Mouse (Mus musculus): ENCODE results near the gene Mpped2. TPM values are rescaled to one million over a fixed set of nuclear protein-coding genes. Genes with fewer than 3 reads are reported as not detected.

The Mpped2 gene
- polyA plus RNA-seq, 1 experiment from 2014 or later = 8.0 TPM

DNA sequence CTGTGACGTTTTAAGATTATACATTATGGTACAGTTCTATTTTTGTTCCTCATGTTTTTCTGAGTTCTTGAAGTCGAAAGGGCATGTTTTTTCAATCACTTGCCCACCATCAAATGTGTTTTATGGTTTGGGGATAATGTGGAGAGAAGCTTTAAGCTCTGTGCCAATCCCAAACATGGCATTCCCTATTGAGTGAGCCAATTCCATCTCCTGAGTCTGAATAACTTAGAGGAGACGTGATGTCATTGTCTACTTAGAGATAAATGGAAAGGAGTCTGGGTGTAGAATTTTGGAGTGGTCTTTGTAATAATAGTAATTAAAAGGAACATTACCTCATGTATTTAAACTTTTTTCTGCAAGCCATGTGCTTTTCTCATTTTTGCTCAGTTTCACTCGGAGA is 9.2 kb upstream of the Mpped2 start:
- H3K36me3 ChIP-seq (ENCODE audit: control insufficient read depth, insufficient read depth) = no peaks in the 10 kb centered on the region
- no peak overlapping the region for H3K4me2 ChIP-seq (replicated peaks; ENCODE audit: low read depth)
- 68% methylated on average over 4 of the region's 4 CpGs for WGBS

DNA sequence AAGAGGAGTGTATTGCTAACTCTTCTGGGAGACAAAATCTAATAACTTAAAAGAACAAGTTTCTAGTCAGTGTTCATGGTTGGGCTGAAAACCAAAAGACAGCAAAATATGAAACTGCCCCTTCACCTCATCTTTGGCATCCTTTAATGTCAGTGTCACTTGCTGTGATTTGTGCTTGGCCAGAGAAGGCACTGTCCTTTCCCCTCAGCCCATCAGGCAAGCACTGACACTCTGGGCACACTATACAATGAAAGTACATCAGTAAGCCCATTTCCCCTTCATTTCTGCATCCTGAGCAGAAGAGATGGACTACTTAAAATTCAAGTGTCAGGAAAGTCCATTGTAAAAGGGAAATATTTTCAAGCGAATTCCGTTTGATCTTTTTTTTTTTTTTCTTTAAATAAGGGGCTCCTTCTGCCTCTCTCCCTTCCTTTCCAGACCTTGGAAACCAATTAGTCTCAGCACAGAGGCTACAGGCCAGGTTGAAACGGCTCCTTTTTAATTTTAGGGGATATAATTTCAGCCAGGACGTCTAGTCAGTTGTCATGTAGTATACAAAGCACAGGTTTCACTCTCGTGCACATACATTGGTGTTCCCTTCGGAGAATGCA is 1.2 kb upstream of the Mpped2 start:
- Histone ChIP-seq H3K9me3 (ENCODE audit: control insufficient read depth) (no peaks in the 10 kb centered on the region), H3K9ac (ENCODE audit: low read depth, low read length) (no peak overlapping the region), H3K4me1 (replicated peaks; ENCODE audit: control insufficient read depth, insufficient read depth, low read length) (0 out of 2 replicates have a peak, but pooled peaks cover 3% of the 10 kb centered on the region), H3K4me3 (ENCODE audit: low read depth, low read length) (no peak overlapping the region), H3K4me2 (replicated peaks; ENCODE audit: low read depth) (no peak overlapping the region), H3K27me3 (replicated peaks; ENCODE audit: control insufficient read depth, insufficient read depth, low read length) (peaks cover 7% of the 10 kb centered on the region; the same call in 1 of the 2 replicates), H3K27ac (ENCODE audit: low read depth, low read length) (no peak overlapping the region), H3K36me3 (ENCODE audit: control insufficient read depth, insufficient read depth) (no peaks in the 10 kb centered on the region)
- ATAC-seq = no peak
- no peak for TF ChIP-seq CTCF (IDR thresholded peaks at IDR 0.05; ENCODE audit: low read depth)
- WGBS = 50% methylated on average over 6 of the region's 6 CpGs

More for the DNA sequence above, 9.2 kb upstream of the Mpped2 start:
- no peaks in the 10 kb centered on the region for H3K4me1 ChIP-seq (replicated peaks; ENCODE audit: control insufficient read depth, insufficient read depth, low read length)
- no peak overlapping the region for H3K4me3 ChIP-seq (ENCODE audit: low read depth, low read length)
- TF ChIP-seq CTCF (IDR thresholded peaks at IDR 0.05; ENCODE audit: low read depth) = no peak
- H3K9me3 ChIP-seq (ENCODE audit: control insufficient read depth) = no peaks in the 10 kb centered on the region
- ATAC-seq = no peak
- H3K27me3 ChIP-seq (replicated peaks; ENCODE audit: control insufficient read depth, insufficient read depth, low read length) = no peaks in the 10 kb centered on the region
- no peak overlapping the region for H3K9ac ChIP-seq (ENCODE audit: low read depth, low read length)
- H3K27ac ChIP-seq (ENCODE audit: low read depth, low read length) = no peak overlapping the region

DNA sequence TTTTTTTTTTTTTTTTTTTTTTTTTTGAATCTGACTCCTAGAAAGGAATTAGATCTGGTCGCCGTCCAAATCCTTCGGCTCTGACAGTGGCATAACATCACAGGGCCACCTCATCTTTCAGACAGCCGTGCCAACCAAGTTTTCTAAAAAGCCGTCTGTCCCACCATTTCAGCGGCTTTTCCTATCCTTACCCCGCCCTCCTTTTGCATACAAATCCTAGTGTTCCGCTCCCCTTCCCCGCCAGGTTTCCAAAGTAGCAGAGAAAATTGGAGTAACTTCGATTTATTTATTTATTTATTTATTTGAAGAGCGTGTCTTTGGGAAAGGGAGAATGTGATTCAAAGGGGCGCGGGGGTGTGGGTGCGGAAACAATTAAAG is 675 bp upstream of the Mpped2 start:
- no peak for TF ChIP-seq CTCF (IDR thresholded peaks at IDR 0.05; ENCODE audit: low read depth)
- Histone ChIP-seq H3K4me2 (replicated peaks; ENCODE audit: low read depth) (peak overlapping the region; percentile 100), H3K27me3 (replicated peaks; ENCODE audit: control insufficient read depth, insufficient read depth, low read length) (peaks cover 7% of the 10 kb centered on the region; the same call in 1 of the 2 replicates), H3K9me3 (ENCODE audit: control insufficient read depth) (no peaks in the 10 kb centered on the region), H3K4me1 (replicated peaks; ENCODE audit: control insufficient read depth, insufficient read depth, low read length) (0 out of 2 replicates have a peak, but pooled peaks cover 3% of the 10 kb centered on the region), H3K36me3 (ENCODE audit: control insufficient read depth, insufficient read depth) (no peaks in the 10 kb centered on the region), H3K27ac (ENCODE audit: low read depth, low read length) (no peak overlapping the region), H3K9ac (ENCODE audit: low read depth, low read length) (no peak overlapping the region), H3K4me3 (ENCODE audit: low read depth, low read length) (peak overlapping the region; percentile 83)
- ATAC-seq = no peak
- 16% methylated on average over 14 of the region's 14 CpGs for WGBS

DNA sequence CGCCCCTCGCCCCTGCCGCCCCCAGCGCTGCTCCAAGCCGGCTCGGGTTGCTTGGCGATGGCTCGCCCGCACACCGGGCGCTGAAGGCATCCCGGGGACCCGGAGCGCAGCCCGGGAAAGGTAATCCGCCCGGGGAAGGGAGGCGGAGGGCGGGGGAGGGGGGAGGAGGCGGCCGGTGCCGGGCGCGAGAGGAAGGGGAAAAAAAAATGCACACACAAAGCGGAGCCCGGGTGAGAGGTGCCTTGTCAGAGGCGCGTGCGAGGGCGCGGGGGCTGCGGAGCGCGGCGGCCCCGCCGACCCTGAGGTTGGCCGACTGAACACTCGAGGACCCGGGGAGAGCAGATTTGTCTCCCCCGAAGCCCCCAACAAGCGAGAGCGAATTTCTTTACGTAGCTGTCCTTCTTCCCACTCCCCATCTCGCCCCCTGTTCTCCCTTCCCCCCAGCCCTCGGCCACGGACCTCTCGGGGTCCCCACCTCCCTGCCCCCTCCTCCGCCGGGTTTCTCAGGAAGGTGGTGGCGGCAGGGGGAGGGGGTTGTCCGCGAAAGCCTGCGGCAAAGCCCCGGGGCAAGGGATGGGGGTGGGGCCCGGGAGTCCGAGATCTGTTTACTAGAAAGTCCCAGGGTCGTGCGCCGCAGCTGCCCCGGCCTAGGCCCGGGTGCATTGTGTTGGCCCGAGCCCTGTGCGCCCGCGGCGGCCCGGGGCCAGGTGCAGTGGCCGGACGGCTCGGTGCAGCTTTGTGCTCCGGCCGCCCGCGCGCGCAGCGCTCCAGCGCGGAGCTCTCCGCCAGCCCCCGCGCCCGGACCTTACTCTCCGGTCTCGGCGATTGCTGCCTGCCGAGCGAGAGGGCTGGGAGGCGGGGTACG is 865 bp downstream of the Mpped2 start:
- under 1% methylated on average over 71 of the region's 91 CpGs for WGBS
- H3K4me2 ChIP-seq (replicated peaks; ENCODE audit: low read depth) = peak overlapping the region; percentile 100
- peak overlapping the region; percentile 76 for H3K9ac ChIP-seq (ENCODE audit: low read depth, low read length)
- peak; percentile 73 for ATAC-seq
- peak overlapping the region; percentile 83 for H3K4me3 ChIP-seq (ENCODE audit: low read depth, low read length)
- TF ChIP-seq CTCF (IDR thresholded peaks at IDR 0.05; ENCODE audit: low read depth) = no peak
- peaks cover 7% of the 10 kb centered on the region; the same call in 1 of the 2 replicates for H3K27me3 ChIP-seq (replicated peaks; ENCODE audit: control insufficient read depth, insufficient read depth, low read length)
- H3K27ac ChIP-seq (ENCODE audit: low read depth, low read length) = no peak overlapping the region
- no peaks in the 10 kb centered on the region for H3K36me3 ChIP-seq (ENCODE audit: control insufficient read depth, insufficient read depth)
- H3K9me3 ChIP-seq (ENCODE audit: control insufficient read depth) = no peaks in the 10 kb centered on the region
- 0 out of 2 replicates have a peak, but pooled peaks cover 3% of the 10 kb centered on the region for H3K4me1 ChIP-seq (replicated peaks; ENCODE audit: control insufficient read depth, insufficient read depth, low read length)

DNA sequence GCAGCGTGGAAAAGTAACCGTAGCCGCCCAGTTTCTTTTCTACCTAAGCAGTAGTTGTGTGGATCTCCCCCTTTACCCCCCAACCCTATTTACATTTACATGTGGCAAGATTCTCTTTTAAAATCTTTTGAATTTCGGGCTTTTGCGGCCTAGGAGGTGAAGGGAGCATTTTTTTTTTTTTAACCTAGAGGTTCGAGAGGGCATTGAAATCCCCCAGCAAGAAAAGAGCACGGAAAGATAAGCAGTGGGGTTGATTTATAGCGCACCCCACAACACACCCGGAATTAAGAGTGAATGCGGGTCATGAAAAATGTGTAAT is 1.5 kb downstream of the Mpped2 start:
- no peak overlapping the region for H3K27ac ChIP-seq (ENCODE audit: low read depth, low read length)
- H3K4me2 ChIP-seq (replicated peaks; ENCODE audit: low read depth) = peak overlapping the region; percentile 100
- peak overlapping the region; percentile 83 for H3K4me3 ChIP-seq (ENCODE audit: low read depth, low read length)
- H3K9ac ChIP-seq (ENCODE audit: low read depth, low read length) = peak overlapping the region; percentile 76
- H3K36me3 ChIP-seq (ENCODE audit: control insufficient read depth, insufficient read depth) = no peaks in the 10 kb centered on the region
- no peaks in the 10 kb centered on the region for H3K9me3 ChIP-seq (ENCODE audit: control insufficient read depth)
- peaks cover 7% of the 10 kb centered on the region; the same call in 1 of the 2 replicates for H3K27me3 ChIP-seq (replicated peaks; ENCODE audit: control insufficient read depth, insufficient read depth, low read length)
- no peak for TF ChIP-seq CTCF (IDR thresholded peaks at IDR 0.05; ENCODE audit: low read depth)
- H3K4me1 ChIP-seq (replicated peaks; ENCODE audit: control insufficient read depth, insufficient read depth, low read length) = 0 out of 2 replicates have a peak, but pooled peaks cover 3% of the 10 kb centered on the region
- no peak for ATAC-seq
- 0% methylated on average over 10 of the region's 10 CpGs for WGBS
